Mouse (Mus musculus) spleen, adult 2 months (tissue): ENCODE data around the gene A930004D18Rik.

Experiments used
- CTCF ChIP-seq: fragments of 200-500 bp; IDR thresholded peaks from 2 replicates; pipeline ENCODE4 v1.5.1; 2011; ENCODE audit warnings: mild to moderate bottlenecking, inconsistent platforms; ENCODE audit not compliant: insufficient read depth, insufficient read length, insufficient replicate concordance; ENCODE audit errors: extremely low read depth
- POLR2A ChIP-seq: fragments of 200-500 bp; IDR thresholded peaks from 2 replicates; pipeline ENCODE4 v1.6.1; 2011; ENCODE audit warnings: low read depth, low read length, inconsistent platforms

DNA sequence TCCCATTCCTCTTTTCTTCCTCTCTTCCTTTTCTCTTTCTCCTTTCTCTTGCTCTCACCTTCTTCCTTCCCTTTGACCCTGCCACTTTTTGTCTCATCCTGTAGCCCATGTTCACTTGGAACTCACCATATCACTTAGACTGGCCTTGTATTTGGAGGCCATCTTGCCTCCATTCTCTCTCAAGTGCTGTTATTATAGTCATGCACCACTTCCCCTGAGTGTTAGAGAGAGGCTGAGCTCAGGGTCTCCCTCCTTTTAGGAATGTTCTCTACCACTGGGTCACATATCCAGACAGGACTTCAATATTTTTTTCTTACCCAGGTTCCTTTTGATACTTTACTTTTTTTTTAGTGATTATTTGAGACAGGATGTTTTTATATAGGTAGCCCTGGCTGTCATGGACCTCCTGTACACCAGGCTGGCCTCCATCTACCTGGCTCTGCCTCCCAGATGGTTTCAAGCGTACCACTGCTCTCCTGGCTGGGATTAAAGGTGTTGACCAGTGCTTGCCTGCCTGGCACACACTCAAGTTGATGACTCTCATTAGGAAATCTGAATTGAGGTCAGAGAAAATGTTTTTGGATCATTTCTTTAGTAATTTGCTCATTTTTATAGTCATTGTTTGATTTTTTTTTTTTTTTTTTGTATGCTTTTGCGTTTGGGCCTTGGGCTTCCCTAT is 42.8 kb upstream of the A930004D18Rik start:
- TF ChIP-seq CTCF = no peak
- TF ChIP-seq POLR2A = no peak
